Mouse (Mus musculus): ENCODE data around the gene Agbl2. TPM values are rescaled to one million over a fixed set of nuclear protein-coding genes. Genes with fewer than 3 reads are reported as not detected.

Gene Agbl2
- polyA plus RNA-seq, 1 experiment from 2014 or later, result 0.18 TPM

GRCm38 (mm10) chr2:90846597-90846954 is 64.0 kb downstream of the Agbl2 start:
- DNase-seq (ENCODE audit: low spot score), result no peak
- Histone ChIP-seq H3K36me3 (ENCODE audit: control insufficient read depth, insufficient read depth, low read length) (peaks cover 10% of the 10 kb centered on the region), H3K27me3 (replicated peaks; ENCODE audit: control insufficient read depth, insufficient read depth, low read length) (no peaks in the 10 kb centered on the region), H3K27ac (ENCODE audit: low read depth, low read length) (0 out of 2 replicates have a peak overlapping the region, but pooled peaks have one; percentile 3), H3K4me2 (peak overlapping the region; percentile 82), H3K4me1 (replicated peaks; ENCODE audit: control insufficient read depth, insufficient read depth, low read length) (peaks cover 11% of the 10 kb centered on the region), H3K9ac (ENCODE audit: low read depth, low read length) (peak overlapping the region; percentile 43), H3K9me3 (ENCODE audit: control insufficient read depth, low read length) (no peaks in the 10 kb centered on the region), H3K4me3 (ENCODE audit: low read depth, low read length) (peak overlapping the region; percentile 73)
- 6% methylated on average over 8 of the region's 8 CpGs for WGBS
- peak; percentile 38 for ATAC-seq (replicated peaks; ENCODE audit: low FRiP score)

- peak within 1 kb of the TSS; percentile 62 for H3K27ac ChIP-seq (ENCODE audit: low read depth, low read length)
- no peaks in the 10 kb centered on the region for H3K27me3 ChIP-seq (replicated peaks; ENCODE audit: control insufficient read depth, insufficient read depth, low read length)
- WGBS, result under 1% methylated on average over 67 of the region's 67 CpGs
- peaks cover 11% of the 10 kb centered on the region for H3K4me1 ChIP-seq (replicated peaks; ENCODE audit: control insufficient read depth, insufficient read depth, low read length)
- DNase-seq (ENCODE audit: low spot score) (peak; percentile 96), ATAC-seq (replicated peaks; ENCODE audit: low FRiP score) (peak; percentile 95)
- peak within 1 kb of the TSS; percentile 73 for H3K4me3 ChIP-seq (ENCODE audit: low read depth, low read length)
- peaks cover 14% of the 10 kb centered on the region for H3K36me3 ChIP-seq (ENCODE audit: control insufficient read depth, insufficient read depth, low read length)
- peak within 1 kb of the TSS; percentile 82 for H3K4me2 ChIP-seq
- no peaks in the 10 kb centered on the region for H3K9me3 ChIP-seq (ENCODE audit: control insufficient read depth, low read length)
- H3K9ac ChIP-seq (ENCODE audit: low read depth, low read length), result peak within 1 kb of the TSS; percentile 81
Measured at GRCm38 (mm10) chr2:90846955-90847680, 64.6 kb downstream of the Agbl2 start, which contains the start of gene Mtch2. TSS of gene Mtch2 (plus strand) at chr2:90847155.

GRCm38 (mm10) chr2:90847681-90848050 is 65.1 kb downstream of the Agbl2 start:
- Histone ChIP-seq H3K36me3 (ENCODE audit: control insufficient read depth, insufficient read depth, low read length) (peaks cover 14% of the 10 kb centered on the region), H3K9ac (ENCODE audit: low read depth, low read length) (peak overlapping the region; percentile 81), H3K4me2 (peak overlapping the region; percentile 82), H3K9me3 (ENCODE audit: control insufficient read depth, low read length) (no peaks in the 10 kb centered on the region), H3K4me1 (replicated peaks; ENCODE audit: control insufficient read depth, insufficient read depth, low read length) (peaks cover 11% of the 10 kb centered on the region), H3K27ac (ENCODE audit: low read depth, low read length) (peak overlapping the region; percentile 62), H3K27me3 (replicated peaks; ENCODE audit: control insufficient read depth, insufficient read depth, low read length) (no peaks in the 10 kb centered on the region), H3K4me3 (ENCODE audit: low read depth, low read length) (peak overlapping the region; percentile 73)
- DNase-seq (ENCODE audit: low spot score) (no peak), ATAC-seq (replicated peaks; ENCODE audit: low FRiP score) (no peak)
- WGBS, result under 1% methylated on average over 13 of the region's 13 CpGs

GRCm38 (mm10) chr2:90848331-90848730 is 65.8 kb downstream of the Agbl2 start:
- ATAC-seq (replicated peaks; ENCODE audit: low FRiP score) (no peak), DNase-seq (ENCODE audit: low spot score) (no peak)
- WGBS, result 89% methylated on average over 5 of the region's 5 CpGs
- Histone ChIP-seq H3K4me2 (peak overlapping the region; percentile 82), H3K4me3 (ENCODE audit: low read depth, low read length) (peak overlapping the region; percentile 73), H3K9me3 (ENCODE audit: control insufficient read depth, low read length) (no peaks in the 10 kb centered on the region), H3K36me3 (ENCODE audit: control insufficient read depth, insufficient read depth, low read length) (peaks cover 16% of the 10 kb centered on the region), H3K4me1 (replicated peaks; ENCODE audit: control insufficient read depth, insufficient read depth, low read length) (peaks cover 11% of the 10 kb centered on the region), H3K27ac (ENCODE audit: low read depth, low read length) (no peak overlapping the region), H3K9ac (ENCODE audit: low read depth, low read length) (no peak overlapping the region), H3K27me3 (replicated peaks; ENCODE audit: control insufficient read depth, insufficient read depth, low read length) (no peaks in the 10 kb centered on the region)

- H3K9ac ChIP-seq (ENCODE audit: low read depth, low read length), result no peak overlapping the region
- 96% methylated on average over 1 of the region's 1 CpGs for WGBS
- H3K36me3 ChIP-seq (ENCODE audit: control insufficient read depth, insufficient read depth, low read length), result peaks cover 27% of the 10 kb centered on the region
- no peaks in the 10 kb centered on the region for H3K27me3 ChIP-seq (replicated peaks; ENCODE audit: control insufficient read depth, insufficient read depth, low read length)
- H3K9me3 ChIP-seq (ENCODE audit: control insufficient read depth, low read length), result no peaks in the 10 kb centered on the region
- H3K4me2 ChIP-seq, result no peak overlapping the region
- ATAC-seq (replicated peaks; ENCODE audit: low FRiP score) (no peak), DNase-seq (ENCODE audit: low spot score) (no peak)
- no peak overlapping the region for H3K4me3 ChIP-seq (ENCODE audit: low read depth, low read length)
- H3K27ac ChIP-seq (ENCODE audit: low read depth, low read length), result no peak overlapping the region
- peaks cover 11% of the 10 kb centered on the region for H3K4me1 ChIP-seq (replicated peaks; ENCODE audit: control insufficient read depth, insufficient read depth, low read length)
Measured at GRCm38 (mm10) chr2:90850401-90850800, 67.9 kb downstream of the Agbl2 start.

- no peak overlapping the region for H3K4me3 ChIP-seq (ENCODE audit: low read depth, low read length)
- no peak overlapping the region for H3K27ac ChIP-seq (ENCODE audit: low read depth, low read length)
- DNase-seq (ENCODE audit: low spot score) (no peak), ATAC-seq (replicated peaks; ENCODE audit: low FRiP score) (no peak)
- WGBS, result 97% methylated on average over 2 of the region's 2 CpGs
- no peak overlapping the region for H3K4me2 ChIP-seq
- H3K27me3 ChIP-seq (replicated peaks; ENCODE audit: control insufficient read depth, insufficient read depth, low read length), result no peaks in the 10 kb centered on the region
- peaks cover 19% of the 10 kb centered on the region for H3K36me3 ChIP-seq (ENCODE audit: control insufficient read depth, insufficient read depth, low read length)
- no peaks in the 10 kb centered on the region for H3K4me1 ChIP-seq (replicated peaks; ENCODE audit: control insufficient read depth, insufficient read depth, low read length)
- no peak overlapping the region for H3K9ac ChIP-seq (ENCODE audit: low read depth, low read length)
- H3K9me3 ChIP-seq (ENCODE audit: control insufficient read depth, low read length), result no peaks in the 10 kb centered on the region
Measured at GRCm38 (mm10) chr2:90861486-90861885, 79.0 kb downstream of the Agbl2 start.

- H3K9me3 ChIP-seq (ENCODE audit: control insufficient read depth, low read length), result no peaks in the 10 kb centered on the region
- DNase-seq (ENCODE audit: low spot score) (no peak), ATAC-seq (replicated peaks; ENCODE audit: low FRiP score) (no peak)
- H3K9ac ChIP-seq (ENCODE audit: low read depth, low read length), result no peak overlapping the region
- H3K4me2 ChIP-seq, result no peak overlapping the region
- no peak overlapping the region for H3K27ac ChIP-seq (ENCODE audit: low read depth, low read length)
- no peak overlapping the region for H3K4me3 ChIP-seq (ENCODE audit: low read depth, low read length)
- peaks cover 19% of the 10 kb centered on the region for H3K36me3 ChIP-seq (ENCODE audit: control insufficient read depth, insufficient read depth, low read length)
- no peaks in the 10 kb centered on the region for H3K27me3 ChIP-seq (replicated peaks; ENCODE audit: control insufficient read depth, insufficient read depth, low read length)
- H3K4me1 ChIP-seq (replicated peaks; ENCODE audit: control insufficient read depth, insufficient read depth, low read length), result peaks cover 11% of the 10 kb centered on the region
Measured at GRCm38 (mm10) chr2:90864184-90864583, 81.7 kb downstream of the Agbl2 start.

- no peak overlapping the region for H3K27ac ChIP-seq (ENCODE audit: low read depth, low read length)
- no peak overlapping the region for H3K9ac ChIP-seq (ENCODE audit: low read depth, low read length)
- ATAC-seq (replicated peaks; ENCODE audit: low FRiP score), result peak; percentile 62
- H3K9me3 ChIP-seq (ENCODE audit: control insufficient read depth, low read length), result no peaks in the 10 kb centered on the region
- WGBS, result 43% methylated on average over 3 of the region's 3 CpGs
- H3K4me2 ChIP-seq, result no peak overlapping the region
- no peaks in the 10 kb centered on the region for H3K27me3 ChIP-seq (replicated peaks; ENCODE audit: control insufficient read depth, insufficient read depth, low read length)
- no peak overlapping the region for H3K4me3 ChIP-seq (ENCODE audit: low read depth, low read length)
- H3K36me3 ChIP-seq (ENCODE audit: control insufficient read depth, insufficient read depth, low read length), result peaks cover 13% of the 10 kb centered on the region
- H3K4me1 ChIP-seq (replicated peaks; ENCODE audit: control insufficient read depth, insufficient read depth, low read length), result peaks cover 33% of the 10 kb centered on the region
- DNase-seq (ENCODE audit: low spot score), result peak; percentile 58
Measured at GRCm38 (mm10) chr2:90866524-90866923, 84.0 kb downstream of the Agbl2 start.

GRCm38 (mm10) chr2:90870136-90870601 is 87.6 kb downstream of the Agbl2 start:
- Histone ChIP-seq H3K27me3 (replicated peaks; ENCODE audit: control insufficient read depth, insufficient read depth, low read length) (no peaks in the 10 kb centered on the region), H3K27ac (ENCODE audit: low read depth, low read length) (peak overlapping the region; percentile 81), H3K4me1 (replicated peaks; ENCODE audit: control insufficient read depth, insufficient read depth, low read length) (peaks cover 34% of the 10 kb centered on the region), H3K36me3 (ENCODE audit: control insufficient read depth, insufficient read depth, low read length) (peaks cover 3% of the 10 kb centered on the region), H3K9ac (ENCODE audit: low read depth, low read length) (0 out of 2 replicates have a peak overlapping the region, but pooled peaks have one; percentile 6), H3K4me2 (peak overlapping the region; percentile 53), H3K4me3 (ENCODE audit: low read depth, low read length) (0 out of 2 replicates have a peak overlapping the region, but pooled peaks have one; percentile 8), H3K9me3 (ENCODE audit: control insufficient read depth, low read length) (no peaks in the 10 kb centered on the region)
- 11% methylated on average over 4 of the region's 4 CpGs for WGBS
- no peak for DNase-seq (ENCODE audit: low spot score)
- peak; percentile 91 for ATAC-seq (replicated peaks; ENCODE audit: low FRiP score)
